Mouse (Mus musculus) liver, embryonic 15.5 days (tissue): Measurements from ENCODE around the gene Foxd1. TPM values are rescaled to one million over a fixed set of nuclear protein-coding genes. Genes with fewer than 3 reads are reported as not detected.

Experiments
- ATAC-seq: fragments of 200-750 bp; cut with Nextera tagmentation; 2 replicates; pipeline ENCODE4 v1.8.0; 2017; ENCODE audit warnings: moderate number of reproducible peaks, mild to moderate bottlenecking, moderate library complexity; ENCODE audit not compliant: insufficient read depth
- H3K27ac ChIP-seq: fragments of 300-500 bp; sonication (generic); replicated peaks from 2 replicates; pipeline ENCODE4 v1.5.1; 2015; ENCODE audit warnings: mild to moderate bottlenecking, inconsistent platforms
- H3K27me3 ChIP-seq: fragments of 300-500 bp; sonication (generic); 2 replicates; pipeline ENCODE4 v1.6.1; 2015; ENCODE audit warnings: mild to moderate bottlenecking, inconsistent platforms
- H3K36me3 ChIP-seq: fragments of 300-500 bp; sonication (generic); replicated peaks from 2 replicates; pipeline ENCODE4 v1.6.1; 2015; ENCODE audit warnings: moderate library complexity, mild to moderate bottlenecking, inconsistent platforms
- H3K4me1 ChIP-seq: fragments of 300-500 bp; sonication (generic); replicated peaks from 2 replicates; pipeline ENCODE4 v1.6.1; 2015; ENCODE audit warnings: inconsistent platforms
- H3K4me2 ChIP-seq: fragments of 300-500 bp; sonication (generic); 2 replicates; pipeline ENCODE4 v1.6.1; 2015; ENCODE audit warnings: moderate library complexity, mild to moderate bottlenecking, inconsistent platforms
- H3K4me3 ChIP-seq: fragments of 300-500 bp; sonication (generic); replicated peaks from 2 replicates; pipeline ENCODE4 v1.5.1; 2015; ENCODE audit warnings: mild to moderate bottlenecking, inconsistent platforms
- H3K9ac ChIP-seq: fragments of 300-500 bp; sonication (generic); 2 replicates; pipeline ENCODE4 v1.6.1; 2015; ENCODE audit warnings: moderate library complexity, mild to moderate bottlenecking, inconsistent platforms
- H3K9me3 ChIP-seq: fragments of 300-500 bp; sonication (generic); replicated peaks from 2 replicates; pipeline ENCODE4 v1.6.1; 2016; ENCODE audit warnings: inconsistent platforms
- WGBS: fragments of 180-500 bp; shearing (Covaris S2); methylation state at CpG from one replicate; pipeline ENCODE4 v1.1.7; 2015; ENCODE audit warnings: mixed read lengths; ENCODE audit not compliant: insufficient replicate concordance; 5-methylcytosine and 5-hydroxymethylcytosine counted together
- polyA plus RNA-seq: library from polyadenylated mRNA; unstranded; fragments of >200 nt; fragmentation: Nextera tagmentation; extraction: Ambion mirVana; gene quantifications from 2 replicates; pipeline ENCODE4 v1.2.1, GENCODE M21; 2015

Foxd1 gene
- polyA plus RNA-seq, 1 experiment from 2014 or later = not detected

GRCm38 (mm10) chr13:98390363-98390762 is 36.3 kb downstream of the Foxd1 start:
- Histone ChIP-seq H3K4me1 (no peaks in the 10 kb centered on the region), H3K9me3 (no peaks in the 10 kb centered on the region), H3K27me3 (peaks cover 56% of the 10 kb centered on the region), H3K4me3 (no peak overlapping the region), H3K36me3 (no peaks in the 10 kb centered on the region), H3K4me2 (peak overlapping the region; percentile 55; the same call in 1 of the 2 replicates), H3K27ac (no peak overlapping the region), H3K9ac (no peak overlapping the region)
- no peak for ATAC-seq
- WGBS = 10% methylated on average over 6 of the region's 6 CpGs

- ATAC-seq = no peak
- Histone ChIP-seq H3K27ac (no peak overlapping the region), H3K9ac (no peak overlapping the region)
Measured at GRCm38 (mm10) chr13:98390771-98391634, 37.0 kb downstream of the Foxd1 start.

GRCm38 (mm10) chr13:98391635-98391990 is 37.6 kb downstream of the Foxd1 start:
- 5% methylated on average over 4 of the region's 4 CpGs for WGBS
- peaks cover 56% of the 10 kb centered on the region for H3K27me3 ChIP-seq
- no peaks in the 10 kb centered on the region for H3K4me1 ChIP-seq
- H3K9me3 ChIP-seq = no peaks in the 10 kb centered on the region
- H3K36me3 ChIP-seq = no peaks in the 10 kb centered on the region
- peak overlapping the region; percentile 55 for H3K4me2 ChIP-seq
- peak overlapping the region; percentile 26 for H3K4me3 ChIP-seq
- H3K27ac ChIP-seq = no peak overlapping the region
- ATAC-seq = no peak
- no peak overlapping the region for H3K9ac ChIP-seq

More at GRCm38 (mm10) chr13:98390771-98391634, 37.0 kb downstream of the Foxd1 start:
- 2% methylated on average over 68 of the region's 68 CpGs for WGBS
- Histone ChIP-seq H3K4me1 (no peaks in the 10 kb centered on the region), H3K9me3 (no peaks in the 10 kb centered on the region), H3K27me3 (peaks cover 56% of the 10 kb centered on the region), H3K4me2 (peak overlapping the region; percentile 55), H3K4me3 (peak overlapping the region; percentile 26), H3K36me3 (no peaks in the 10 kb centered on the region)

GRCm38 (mm10) chr13:98392031-98392430 is 38.0 kb downstream of the Foxd1 start:
- H3K9me3 ChIP-seq = no peaks in the 10 kb centered on the region
- H3K27me3 ChIP-seq = peaks cover 56% of the 10 kb centered on the region
- ATAC-seq = no peak
- no peak overlapping the region for H3K4me2 ChIP-seq
- no peak overlapping the region for H3K4me3 ChIP-seq
- no peaks in the 10 kb centered on the region for H3K4me1 ChIP-seq
- 27% methylated on average over 6 of the region's 6 CpGs for WGBS
- no peak overlapping the region for H3K9ac ChIP-seq
- no peak overlapping the region for H3K27ac ChIP-seq
- no peaks in the 10 kb centered on the region for H3K36me3 ChIP-seq

DNA sequence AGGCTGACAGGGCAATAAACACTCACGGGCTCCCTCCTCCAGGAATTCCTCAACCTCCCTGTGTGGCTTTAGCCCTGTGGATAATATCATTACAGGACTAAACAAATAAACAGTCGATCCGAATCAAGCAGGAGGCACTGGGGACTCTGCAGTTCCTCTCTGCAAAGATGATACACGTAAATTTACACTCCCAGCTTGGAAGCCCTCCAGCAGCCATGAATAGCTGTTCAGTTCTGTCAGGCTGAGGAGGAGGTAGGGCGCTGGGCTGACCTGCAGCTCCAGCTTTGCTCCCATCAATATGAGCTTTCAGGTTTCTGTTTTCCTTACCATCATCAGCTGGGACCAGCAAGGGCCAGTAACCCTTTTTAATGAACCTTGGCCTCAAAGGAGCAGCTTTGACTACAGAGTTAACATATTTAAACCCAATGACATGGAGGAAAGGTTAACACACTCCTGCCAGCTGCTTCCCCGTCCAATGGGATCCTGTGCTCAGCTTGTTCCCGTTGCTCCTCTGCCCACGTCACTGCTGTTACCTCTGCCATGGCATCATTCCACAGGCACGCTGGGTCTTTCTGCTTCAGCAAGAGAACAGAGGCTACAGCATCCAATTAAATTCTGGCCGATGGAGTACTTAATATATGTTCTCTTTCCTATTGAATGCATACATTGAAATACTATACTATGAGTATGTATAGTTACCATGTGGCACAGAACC is 39.5 kb downstream of the Foxd1 start:
- H3K9me3 ChIP-seq = no peaks in the 10 kb centered on the region
- no peaks in the 10 kb centered on the region for H3K4me1 ChIP-seq
- H3K4me2 ChIP-seq = no peak overlapping the region
- ATAC-seq = no peak
- H3K4me3 ChIP-seq = no peak overlapping the region
- no peaks in the 10 kb centered on the region for H3K36me3 ChIP-seq
- 23% methylated on average over 10 of the region's 10 CpGs for WGBS
- H3K27ac ChIP-seq = no peak overlapping the region
- peaks cover 53% of the 10 kb centered on the region for H3K27me3 ChIP-seq
- H3K9ac ChIP-seq = no peak overlapping the region

Other genes starting within 250 kb of the Foxd1 start
- gene Arhgef28, start 147.8 kb upstream of the Foxd1 start, polyA plus RNA-seq = 0.60 and 1.1 TPM in 2 replicates
- gene Utp15, start 91.2 kb upstream of the Foxd1 start, polyA plus RNA-seq = 11.0 and 12.0 TPM in 2 replicates
- 6.8 and 7.5 TPM in 2 replicates for gene Ankra2, start 91.2 kb upstream of the Foxd1 start, polyA plus RNA-seq
- not detected in 2 replicates for gene Gm21976, start 74.4 kb upstream of the Foxd1 start, polyA plus RNA-seq
- 263 and 326 TPM in 2 replicates for gene Btf3, start 37.2 kb upstream of the Foxd1 start, polyA plus RNA-seq
- gene Gm10320, start 137.8 kb downstream of the Foxd1 start, polyA plus RNA-seq = 0.69 and 1.3 TPM in 2 replicates